ENCODE assay signal across 1 mouse cellular context in the genomic region with DNA sequence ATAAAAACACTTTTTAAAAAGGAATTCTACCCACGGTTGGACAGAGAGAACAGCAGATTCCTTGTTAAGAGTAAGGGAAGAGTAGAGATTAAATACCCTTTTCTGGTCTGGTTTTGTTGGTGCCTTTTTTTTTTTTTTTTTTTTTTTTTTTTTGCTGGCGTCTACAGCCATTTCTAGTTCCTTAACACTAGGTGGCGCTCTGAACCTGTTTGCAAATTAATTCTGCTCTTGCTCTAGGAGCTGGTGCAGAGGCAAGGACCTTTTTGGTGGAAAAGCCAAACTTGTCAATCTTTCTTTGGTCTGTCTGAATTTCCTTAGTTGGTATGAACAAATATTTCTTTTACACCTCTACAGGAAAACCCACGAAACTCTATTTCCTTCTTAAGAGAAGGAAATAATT.
TF ChIP-seq lines count a peak whose summit lies in the region.

No protein-coding gene starts in this region.

TF ChIP-seq in CH12.LX, 34 proteins besides CTCF, POLR2A, EP300 and RAD21:
- TF ChIP-seq SMC3 (IDR thresholded peaks at IDR 0.05; ENCODE audit: low read depth, low read length) (peak; percentile 75), MXI1 (IDR thresholded peaks at IDR 0.05; ENCODE audit: low read depth, low read length) (no peak), ZNF384 (IDR thresholded peaks at IDR 0.05; ENCODE audit: low read depth, low read length) (peak; percentile 100), CHD1 (IDR thresholded peaks at IDR 0.05; ENCODE audit: low read depth, low read length) (no peak), ZC3H11A (IDR thresholded peaks at IDR 0.05; ENCODE audit: low read depth, low read length) (peak; percentile 29; the same call in 1 of the 2 replicates), HCFC1 (IDR thresholded peaks at IDR 0.05; ENCODE audit: low read depth, low read length) (peak; percentile 25; the same call in 1 of the 2 replicates)
